Mouse (Mus musculus) left cerebral cortex, adult 11 months (tissue): ENCODE data around the gene Dixdc1.
A peak's percentile ranks its signal among the peaks of the same experiment; 100 is the strongest.
"Not testable (repeated sequence)": the region's sequence is repeated elsewhere in the genome, so short reads cannot be mapped to it uniquely, and the experiment has no call there.

Source experiments
- DNase-seq: peaks from one replicate; pipeline ENCODE4 v3.0.0; 2022; ENCODE audit warnings: low spot score

The Dixdc1 gene

DNA sequence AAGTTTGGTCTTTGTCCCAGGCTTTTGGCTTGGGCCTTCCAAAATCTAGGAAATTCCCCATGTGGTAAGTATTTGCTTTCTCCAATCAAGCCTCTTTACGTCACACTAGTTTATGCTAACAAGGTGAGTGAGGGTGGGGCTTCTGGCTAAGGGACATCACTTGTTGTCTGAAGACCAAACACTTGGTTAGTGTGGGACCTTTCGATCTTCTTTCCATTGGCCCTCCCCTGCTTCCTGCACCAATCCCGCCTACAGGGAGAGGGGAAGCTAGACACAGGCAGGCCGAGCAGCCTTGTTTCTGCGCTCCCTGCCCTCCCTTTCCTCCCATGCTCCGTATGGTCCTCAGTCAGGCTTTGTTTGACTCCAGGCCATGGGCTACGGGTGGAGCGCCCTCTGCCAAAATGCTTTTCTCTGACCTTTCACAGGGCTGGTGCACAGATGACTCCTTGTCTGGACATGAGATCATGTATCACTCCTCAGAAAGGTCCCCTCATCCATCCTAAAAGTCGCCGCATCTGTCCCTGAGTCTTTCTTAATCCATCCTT, 92.4 kb downstream of the Dixdc1 start:
- DNase-seq: no peak

DNA sequence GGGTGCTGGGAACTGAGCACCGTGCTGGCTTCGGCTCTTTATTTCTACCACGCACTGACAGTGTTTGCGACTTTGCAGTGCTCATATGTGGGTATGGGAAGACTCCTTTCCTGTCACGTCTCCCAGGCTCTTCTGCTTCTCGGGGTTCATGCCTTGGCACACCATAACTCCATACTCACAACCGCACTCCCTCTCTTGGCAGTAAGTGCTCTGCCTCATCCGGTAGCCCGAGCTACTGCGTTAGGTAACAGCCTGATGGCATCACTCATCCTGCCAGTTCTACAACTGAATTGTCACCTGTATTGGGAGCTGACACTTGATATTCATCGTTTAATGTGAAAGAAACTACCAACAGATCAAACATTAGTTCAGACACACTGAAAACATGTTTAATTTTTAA, 105.0 kb downstream of the Dixdc1 start:
- DNase-seq: no peak

DNA sequence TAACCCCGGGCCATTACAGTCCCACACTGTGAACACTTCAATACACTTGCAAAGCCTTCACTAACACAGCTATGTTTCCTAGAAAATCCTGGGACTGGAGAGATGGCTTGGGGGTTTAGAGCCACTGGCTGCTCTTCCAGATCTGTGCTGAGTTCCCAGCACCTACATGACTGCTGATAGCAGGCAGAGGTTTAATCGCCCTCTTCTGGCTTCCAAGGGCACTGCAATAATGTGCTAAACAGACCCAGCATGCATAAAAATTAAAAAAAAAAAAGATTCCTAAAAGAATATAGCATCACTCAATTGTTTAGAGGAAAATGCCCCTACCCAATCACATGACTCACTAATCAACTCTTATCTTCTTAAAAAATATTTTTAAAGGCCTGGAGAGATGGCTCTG, 106.3 kb downstream of the Dixdc1 start:
- no peak for DNase-seq

DNA sequence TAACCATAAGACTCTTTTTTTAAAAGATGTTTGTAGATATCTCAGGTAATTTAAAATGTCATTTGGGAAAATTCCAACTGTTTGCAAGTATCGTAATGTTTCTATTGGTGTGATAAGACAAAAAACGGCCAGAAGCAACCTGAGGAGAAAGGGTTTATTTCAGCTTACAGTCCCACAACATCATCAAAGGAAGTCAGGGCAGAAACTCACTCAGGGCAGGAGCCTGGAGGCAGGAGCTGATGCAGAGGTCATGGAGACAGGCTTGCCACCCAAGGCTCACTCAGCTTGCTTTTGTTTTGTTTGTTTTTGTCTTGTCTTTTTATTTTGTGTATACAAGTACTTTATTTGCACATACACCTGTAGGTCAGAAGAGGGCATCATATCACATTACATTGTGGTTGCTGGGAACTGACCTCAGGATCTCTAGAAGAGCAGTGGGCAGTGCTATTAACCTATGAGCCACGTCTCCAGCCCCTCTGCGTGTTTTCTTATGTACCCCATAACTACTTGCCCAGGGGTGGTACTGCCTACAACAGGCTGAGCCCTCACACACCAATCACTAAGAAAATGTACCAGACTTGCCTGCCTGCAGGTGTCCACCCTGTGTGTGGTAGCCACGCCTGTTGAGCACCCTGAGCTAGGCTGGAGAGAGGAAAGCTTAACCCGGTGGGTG, 107.2 kb downstream of the Dixdc1 start:
- no peak for DNase-seq

DNA sequence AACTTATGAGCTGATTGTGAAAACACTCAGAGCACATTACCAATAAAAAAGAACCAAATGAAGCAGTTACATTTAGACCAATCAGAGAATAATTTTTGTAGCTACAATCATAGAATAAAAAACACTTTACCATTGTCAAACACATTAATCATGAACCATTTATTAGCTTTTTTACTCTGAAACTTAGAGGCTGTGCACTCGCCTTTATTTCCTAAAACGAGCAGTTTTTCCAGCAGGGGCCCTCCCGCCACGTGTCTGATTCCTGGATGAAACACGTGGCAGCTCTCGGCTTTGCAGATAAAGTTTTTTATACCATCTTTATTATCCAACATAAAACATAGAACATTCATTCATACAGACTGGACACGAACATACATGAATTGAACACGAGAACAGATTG, 108.4 kb downstream of the Dixdc1 start:
- not testable (repeated sequence) for DNase-seq

DNA sequence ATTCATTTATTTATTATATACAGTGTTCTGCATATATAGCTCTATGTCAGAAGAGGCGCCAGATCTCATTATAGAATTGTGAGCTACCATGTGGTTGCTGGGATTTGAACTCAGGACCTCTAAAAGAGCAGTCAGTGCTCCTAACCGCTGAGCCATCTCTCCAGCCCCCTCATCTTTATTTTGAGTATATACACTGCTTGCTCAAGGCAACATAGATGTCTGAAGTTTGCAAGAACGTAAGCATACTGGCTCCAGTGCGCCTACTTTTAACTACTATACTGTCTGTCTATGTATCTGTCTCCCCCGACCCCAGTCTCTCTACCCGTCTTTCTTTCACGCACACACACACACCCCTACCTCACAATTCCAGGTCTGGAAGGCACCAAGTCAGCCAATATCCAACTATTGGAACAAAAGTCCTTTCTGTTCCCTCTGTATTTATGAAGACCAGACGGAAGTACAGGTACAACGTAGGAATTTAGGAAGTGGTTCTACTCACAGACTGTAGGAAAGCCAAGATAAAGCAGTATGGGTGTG, 121.5 kb downstream of the Dixdc1 start:
- DNase-seq: no peak

DNA sequence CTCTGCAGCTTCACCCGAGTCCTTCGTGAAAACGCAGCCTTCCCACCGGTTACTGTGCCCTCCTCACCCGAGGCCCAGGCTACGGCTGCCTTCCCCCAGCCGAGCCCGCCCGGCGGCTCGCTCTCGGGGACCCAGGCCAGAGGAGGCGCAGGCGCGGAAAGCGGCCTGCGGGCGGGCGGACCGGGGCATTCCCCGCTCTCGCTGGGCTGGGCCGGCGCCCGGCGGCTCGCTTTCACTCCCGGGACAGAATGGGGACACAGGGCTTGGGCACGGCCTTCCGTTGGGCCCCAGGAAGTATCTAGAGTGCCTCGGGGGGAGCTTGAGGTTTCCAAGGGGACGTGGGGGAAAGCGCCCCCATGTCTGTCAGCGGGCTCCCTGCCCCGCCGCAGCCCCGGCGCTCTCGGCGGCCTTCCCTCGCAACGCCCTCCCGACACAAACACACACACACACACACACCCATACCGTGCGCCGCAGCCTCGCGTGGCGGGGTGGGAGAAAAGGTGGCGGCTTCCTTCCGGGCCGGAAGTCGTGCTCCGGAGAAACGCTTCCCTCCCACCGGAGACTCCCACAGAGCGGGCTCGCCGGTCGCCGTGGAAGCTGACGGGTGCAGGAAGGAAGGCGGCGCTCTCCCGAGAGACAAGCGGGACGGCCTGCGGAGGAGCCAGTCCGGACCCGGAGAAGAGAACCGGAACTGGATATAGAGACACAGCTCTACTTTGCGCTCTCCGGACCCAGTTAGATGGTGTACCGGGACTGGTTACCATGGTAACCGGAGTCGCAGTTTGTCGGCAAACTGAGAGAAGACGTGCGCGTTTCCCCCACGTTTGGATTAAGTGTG, 122.3 kb downstream of the Dixdc1 start, which contains the start of the genes Pih1d2 and Nkapd1:
TSS of gene Pih1d2 (plus strand) at position 556 of the 838 bp plus-strand sequence.
TSS of gene Nkapd1 (minus strand) at position 699 of the 838 bp plus-strand sequence.
- DNase-seq: peak; percentile 86

DNA sequence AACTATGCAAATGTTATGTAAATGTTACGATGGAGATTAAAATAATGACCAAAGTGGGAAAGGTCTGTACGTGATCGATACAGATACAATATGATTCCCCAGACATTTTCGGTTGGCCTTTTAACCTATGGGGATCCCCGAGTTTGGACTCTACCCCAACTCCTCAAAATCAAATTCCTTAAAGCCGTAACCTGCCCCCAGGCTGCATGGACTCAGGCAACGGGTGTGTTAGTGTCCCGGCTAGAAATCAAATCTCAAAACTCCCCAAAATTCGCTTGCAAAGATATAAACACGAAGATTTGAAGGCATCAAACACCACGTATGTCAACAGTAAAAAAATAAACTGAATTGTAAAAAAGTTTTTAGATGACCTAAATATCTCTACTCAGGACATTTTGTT, 123.2 kb downstream of the Dixdc1 start:
- DNase-seq: no peak
